Mouse (Mus musculus): ENCODE data around the gene Wrap73. TPM values are rescaled to one million over a fixed set of nuclear protein-coding genes. Genes with fewer than 3 reads are reported as not detected.

The Wrap73 gene
- total RNA-seq, 1 experiment, result 24.9 TPM

DNA sequence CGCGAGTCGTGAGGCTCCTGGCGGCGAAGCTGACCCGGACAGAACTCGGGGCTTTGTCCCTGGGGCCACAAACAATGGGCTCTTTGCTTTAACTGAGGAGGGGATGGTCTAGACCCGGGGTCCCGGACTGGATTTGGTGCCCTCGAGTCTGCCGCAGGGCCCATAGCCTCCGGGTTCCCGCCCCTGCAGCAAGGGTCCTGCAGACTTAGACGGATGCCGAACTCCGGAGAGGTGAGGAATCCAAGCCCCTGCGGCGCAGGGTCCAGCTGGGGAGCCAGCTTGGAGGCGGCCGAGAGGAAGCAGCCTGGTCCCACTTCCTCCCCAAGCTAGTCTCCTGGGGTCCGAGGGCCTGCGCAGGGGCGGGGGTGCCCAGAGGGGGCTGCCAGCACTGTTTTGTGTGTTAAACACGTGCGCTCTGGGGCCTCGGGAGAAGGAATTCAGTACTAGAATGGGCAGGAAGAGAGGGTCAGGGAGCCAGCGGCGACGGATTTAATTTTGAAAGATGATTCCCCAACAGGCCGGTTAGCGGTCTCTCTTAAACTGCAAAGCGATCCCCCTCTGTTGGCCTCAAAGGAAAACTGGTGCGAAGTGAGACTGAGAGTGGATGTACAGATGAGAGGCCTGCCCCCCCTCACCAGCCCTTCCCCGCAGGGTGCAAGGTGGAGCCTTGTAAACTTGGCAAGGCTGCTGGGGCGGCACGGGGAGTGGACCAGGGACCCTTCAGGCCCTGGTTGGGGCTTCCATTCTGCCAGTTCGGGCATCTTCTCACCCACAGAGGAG, 29.2 kb downstream of the Wrap73 start:
- no peaks in the 10 kb centered on the region for H3K9me3 ChIP-seq (ENCODE audit: control insufficient read depth, insufficient read depth, low read depth, low read length)
- in situ Hi-C loops (cut with MboI; ENCODE audit: low sequenced_read_pairs in 2 of 2, unreplicated experiment in 2 of 2), result no loop called here
- H3K9ac ChIP-seq (ENCODE audit: insufficient read depth, low read depth, low read length, poor library complexity, severe bottlenecking), result peak overlapping the region; percentile 40
- H3K36me3 ChIP-seq (ENCODE audit: control insufficient read depth, insufficient read depth, low read length, poor library complexity, severe bottlenecking), result no peaks in the 10 kb centered on the region
- no peak overlapping the region for H3K27ac ChIP-seq (ENCODE audit: insufficient read depth, low read depth, low read length, poor library complexity, severe bottlenecking)
- TF ChIP-seq CHD2 (IDR thresholded peaks at IDR 0.05; ENCODE audit: low read depth, low read length), result no peak
- TF ChIP-seq ZNF384 (IDR thresholded peaks at IDR 0.05; ENCODE audit: low read depth, low read length), result no peak
- no peak for TF ChIP-seq ZC3H11A (IDR thresholded peaks at IDR 0.05; ENCODE audit: borderline replicate concordance, low read depth, low read length)
- peak overlapping the region; percentile 70 to 72 for H3K4me3 ChIP-seq (ENCODE audit: insufficient read depth in 1 of 2, low read depth in 1 of 2, low read length in 2 of 2, poor library complexity in 1 of 2, severe bottlenecking in 1 of 2)
- H3K4me1 ChIP-seq (ENCODE audit: control insufficient read depth in 2 of 2, insufficient read depth in 2 of 2, low read length in 2 of 2, poor library complexity in 1 of 2), result peaks cover 0 to 5% of the 10 kb centered on the region in 2 experiments; a peak in 1 of 4 replicates
- no peak for DNase-seq (ENCODE audit: low read depth, low spot score)

DNA sequence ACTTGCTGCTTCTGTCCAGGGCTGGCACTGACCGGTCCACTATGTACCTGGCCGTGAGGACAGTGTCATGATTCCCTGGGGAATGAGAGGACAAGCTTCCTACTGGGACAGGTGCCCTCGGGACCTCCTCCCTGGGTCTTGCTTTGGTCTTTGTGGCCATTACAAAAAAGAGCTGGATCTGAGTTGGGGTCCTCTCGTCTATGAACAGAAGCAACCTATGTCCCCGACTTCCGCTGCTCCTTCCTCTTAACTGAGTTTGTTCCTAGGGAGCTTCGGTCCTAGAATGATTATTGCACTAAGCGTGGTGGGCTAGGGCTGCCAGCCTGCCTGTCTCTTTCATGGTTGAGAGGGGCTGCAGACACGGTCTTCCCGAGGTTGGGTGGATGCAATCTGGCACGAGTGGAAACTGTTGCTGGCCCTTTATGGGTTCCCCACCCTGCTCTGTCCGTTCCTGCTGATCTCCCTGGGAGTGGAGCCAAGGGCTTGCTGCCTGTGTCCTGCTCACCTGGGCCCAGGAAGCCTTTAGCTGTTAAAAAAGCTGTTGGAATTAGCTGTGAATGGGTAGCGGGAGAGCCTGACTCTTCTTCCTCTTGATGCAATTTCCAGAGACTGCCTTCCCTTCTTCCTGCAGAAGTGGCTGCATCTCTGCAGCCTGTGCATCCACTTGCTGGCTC, 29.9 kb downstream of the Wrap73 start:
- no peak for DNase-seq (ENCODE audit: low read depth, low spot score)
- H3K4me1 ChIP-seq (ENCODE audit: control insufficient read depth in 2 of 2, insufficient read depth in 2 of 2, low read length in 2 of 2, poor library complexity in 1 of 2), result peaks cover 0 to 5% of the 10 kb centered on the region in 2 experiments; a peak in 1 of 4 replicates
- no peaks in the 10 kb centered on the region for H3K36me3 ChIP-seq (ENCODE audit: control insufficient read depth, insufficient read depth, low read length, poor library complexity, severe bottlenecking)
- H3K9ac ChIP-seq (ENCODE audit: insufficient read depth, low read depth, low read length, poor library complexity, severe bottlenecking), result no peak overlapping the region
- TF ChIP-seq CHD2 (IDR thresholded peaks at IDR 0.05; ENCODE audit: low read depth, low read length), result no peak
- no peak for TF ChIP-seq ZNF384 (IDR thresholded peaks at IDR 0.05; ENCODE audit: low read depth, low read length)
- TF ChIP-seq HCFC1 (IDR thresholded peaks at IDR 0.05; ENCODE audit: borderline replicate concordance, insufficient read depth, low read length), result no peak
- TF ChIP-seq ZC3H11A (IDR thresholded peaks at IDR 0.05; ENCODE audit: borderline replicate concordance, low read depth, low read length), result no peak
- TF ChIP-seq MAFK (IDR thresholded peaks at IDR 0.05; ENCODE audit: insufficient read depth, low read depth, low read length), result no peak
- H3K9me3 ChIP-seq (ENCODE audit: control insufficient read depth, insufficient read depth, low read depth, low read length), result no peaks in the 10 kb centered on the region
- no peak overlapping the region for H3K4me3 ChIP-seq (ENCODE audit: insufficient read depth in 1 of 2, low read depth in 1 of 2, low read length in 2 of 2, poor library complexity in 1 of 2, severe bottlenecking in 1 of 2)
- in situ Hi-C loops (cut with MboI; ENCODE audit: low sequenced_read_pairs in 2 of 2, unreplicated experiment in 2 of 2), result no loop called here
- H3K27ac ChIP-seq (ENCODE audit: insufficient read depth, low read depth, low read length, poor library complexity, severe bottlenecking), result no peak overlapping the region

DNA sequence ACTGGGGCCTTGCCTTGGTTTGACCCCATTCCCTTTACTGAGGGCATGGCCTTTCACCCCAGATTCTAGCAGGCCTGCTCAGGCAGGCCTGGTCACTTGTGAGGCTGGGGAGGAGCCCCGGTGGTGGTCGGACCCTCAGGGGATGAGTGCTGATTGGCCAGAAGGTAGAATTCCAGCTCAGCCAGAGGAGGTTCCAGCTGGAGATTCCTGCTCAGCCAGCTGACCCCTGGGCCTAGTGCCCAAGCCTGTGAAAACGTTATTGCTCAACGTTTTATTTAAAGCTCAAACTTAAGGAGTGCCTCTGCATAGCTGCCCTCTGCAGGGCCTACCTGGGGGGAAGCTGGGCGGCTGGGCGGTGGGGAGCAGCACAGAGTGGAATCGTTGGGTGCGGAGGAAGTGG, 35.1 kb downstream of the Wrap73 start:
- no peak for DNase-seq (ENCODE audit: low read depth, low spot score)
- no peak overlapping the region for H3K9ac ChIP-seq (ENCODE audit: insufficient read depth, low read depth, low read length, poor library complexity, severe bottlenecking)
- H3K4me1 ChIP-seq (ENCODE audit: control insufficient read depth in 2 of 2, insufficient read depth in 2 of 2, low read length in 2 of 2, poor library complexity in 1 of 2), result no peaks in the 10 kb centered on the region
- H3K4me3 ChIP-seq (ENCODE audit: insufficient read depth in 1 of 2, low read depth in 1 of 2, low read length in 2 of 2, poor library complexity in 1 of 2, severe bottlenecking in 1 of 2), result no peak overlapping the region
- in situ Hi-C loops (cut with MboI; ENCODE audit: low sequenced_read_pairs in 2 of 2, unreplicated experiment in 2 of 2), result no loop called here
- no peak overlapping the region for H3K27ac ChIP-seq (ENCODE audit: insufficient read depth, low read depth, low read length, poor library complexity, severe bottlenecking)
- H3K36me3 ChIP-seq (ENCODE audit: control insufficient read depth, insufficient read depth, low read length, poor library complexity, severe bottlenecking), result no peaks in the 10 kb centered on the region
- TF ChIP-seq MAFK (IDR thresholded peaks at IDR 0.05; ENCODE audit: insufficient read depth, low read depth, low read length), result no peak
- TF ChIP-seq CHD2 (IDR thresholded peaks at IDR 0.05; ENCODE audit: low read depth, low read length), result no peak
- TF ChIP-seq ZNF384 (IDR thresholded peaks at IDR 0.05; ENCODE audit: low read depth, low read length), result no peak
- TF ChIP-seq ZC3H11A (IDR thresholded peaks at IDR 0.05; ENCODE audit: borderline replicate concordance, low read depth, low read length), result no peak
- no peaks in the 10 kb centered on the region for H3K9me3 ChIP-seq (ENCODE audit: control insufficient read depth, insufficient read depth, low read depth, low read length)

DNA sequence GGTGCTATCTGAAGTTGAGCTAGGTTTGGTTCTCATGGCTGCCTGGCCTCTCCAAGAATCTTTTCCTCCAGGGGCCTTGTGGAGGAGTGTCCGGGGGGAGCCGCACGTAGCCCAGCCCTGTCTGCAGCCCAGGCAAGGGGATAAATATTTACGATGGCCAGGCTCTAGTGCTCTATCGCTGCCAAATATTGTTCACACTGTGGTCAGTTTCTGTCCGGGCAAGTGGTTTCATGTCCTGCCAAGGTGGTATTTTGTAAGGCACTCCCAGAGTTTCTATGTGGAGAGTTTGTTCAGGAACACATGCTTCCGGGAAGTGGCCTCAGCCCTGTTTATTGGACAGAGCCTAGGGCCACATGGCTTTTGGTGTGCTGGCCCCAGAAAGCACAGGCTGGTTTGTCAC, 38.8 kb downstream of the Wrap73 start:
- TF ChIP-seq CHD2 (IDR thresholded peaks at IDR 0.05; ENCODE audit: low read depth, low read length), result no peak
- TF ChIP-seq HCFC1 (IDR thresholded peaks at IDR 0.05; ENCODE audit: borderline replicate concordance, insufficient read depth, low read length), result no peak
- no peak for TF ChIP-seq ZNF384 (IDR thresholded peaks at IDR 0.05; ENCODE audit: low read depth, low read length)
- TF ChIP-seq ZC3H11A (IDR thresholded peaks at IDR 0.05; ENCODE audit: borderline replicate concordance, low read depth, low read length), result no peak
- no peak for TF ChIP-seq MAFK (IDR thresholded peaks at IDR 0.05; ENCODE audit: insufficient read depth, low read depth, low read length)
- H3K36me3 ChIP-seq (ENCODE audit: control insufficient read depth, insufficient read depth, low read length, poor library complexity, severe bottlenecking), result no peaks in the 10 kb centered on the region
- in situ Hi-C loops (cut with MboI; ENCODE audit: low sequenced_read_pairs in 2 of 2, unreplicated experiment in 2 of 2), result no loop called here

More for the DNA sequence above, 38.8 kb downstream of the Wrap73 start:
- no peak overlapping the region for H3K9ac ChIP-seq (ENCODE audit: insufficient read depth, low read depth, low read length, poor library complexity, severe bottlenecking)
- H3K4me1 ChIP-seq (ENCODE audit: control insufficient read depth in 2 of 2, insufficient read depth in 2 of 2, low read length in 2 of 2, poor library complexity in 1 of 2), result 0 out of 4 replicates have a peak, but pooled peaks cover 0 to 1% of the 10 kb centered on the region in 2 experiments
- no peak overlapping the region for H3K27ac ChIP-seq (ENCODE audit: insufficient read depth, low read depth, low read length, poor library complexity, severe bottlenecking)
- H3K9me3 ChIP-seq (ENCODE audit: control insufficient read depth, insufficient read depth, low read depth, low read length), result no peaks in the 10 kb centered on the region
- no peak for DNase-seq (ENCODE audit: low read depth, low spot score)
- H3K4me3 ChIP-seq (ENCODE audit: insufficient read depth in 1 of 2, low read depth in 1 of 2, low read length in 2 of 2, poor library complexity in 1 of 2, severe bottlenecking in 1 of 2), result no peak overlapping the region

Measured in ES-E14 (cell line).